Mouse (Mus musculus): ENCODE results near the gene Tfpi. TPM values are rescaled to one million over a fixed set of nuclear protein-coding genes. Genes with fewer than 3 reads are reported as not detected.

The Tfpi gene
- total and polyA plus RNA-seq, 3 experiments: 0.17 to 0.46 TPM; not detected in 1

GRCm38 (mm10) chr2:84498921-84499320 lies 22.3 kb upstream of the Tfpi start:
- dilution Hi-C loops (cut with MboI; ENCODE audit: extremely low pct_ligation_motif_present, extremely low pct_unique_long_range_greater_than_20kb, low sequenced_read_pairs) (no loop called here), in situ Hi-C loops (cut with MboI; ENCODE audit: low pct_ligation_motif_present, low pct_unique_long_range_greater_than_20kb, low sequenced_read_pairs) (no loop called here)
- H3K4me2 ChIP-seq (ENCODE audit: insufficient read depth, low read depth, poor library complexity, severe bottlenecking): no peak overlapping the region
- no peaks in the 10 kb centered on the region for H3K4me1 ChIP-seq (ENCODE audit: control insufficient read depth in 1 of 2, insufficient read depth in 2 of 2)
- TF ChIP-seq SMC3 (IDR thresholded peaks at IDR 0.05; ENCODE audit: low read depth, low read length) (no peak), NELFE (IDR thresholded peaks at IDR 0.05; ENCODE audit: low read depth, low read length) (no peak), MEF2A (IDR thresholded peaks at IDR 0.05; ENCODE audit: borderline replicate concordance, low read depth, low read length) (no peak), MAFK (IDR thresholded peaks at IDR 0.05; ENCODE audit: insufficient replicate concordance, low read length) (no peak), HCFC1 (IDR thresholded peaks at IDR 0.05; ENCODE audit: low read depth, low read length) (no peak), ETS1 (conservative IDR thresholded peaks at IDR 0.05; ENCODE audit: low read depth, low read length) (no peak), KAT2A (IDR thresholded peaks at IDR 0.05; ENCODE audit: insufficient replicate concordance, low read length) (no peak), MYC (IDR thresholded peaks at IDR 0.05; ENCODE audit: low read depth, low read length) (no peak), MAZ (IDR thresholded peaks at IDR 0.05; ENCODE audit: low read depth, low read length) (no peak)
- H3K9me3 ChIP-seq (replicated peaks; ENCODE audit: low read length): no peaks in the 10 kb centered on the region
- H3K4me3 ChIP-seq (replicated peaks in 1 of 3; ENCODE audit: low read depth in 2 of 3, low read length in 2 of 3, poor library complexity in 1 of 3): no peak overlapping the region
- H3K9ac ChIP-seq (ENCODE audit: insufficient read depth, low read depth): no peak overlapping the region
- no peak overlapping the region for H3K27ac ChIP-seq (ENCODE audit: insufficient read depth, low read depth)
- no peak for DNase-seq (ENCODE audit: extremely low read depth)
- H3K79me2 ChIP-seq (replicated peaks; ENCODE audit: control insufficient read depth, extremely low read depth, insufficient read depth, poor library complexity, severe bottlenecking): no peaks in the 10 kb centered on the region
- no peaks in the 10 kb centered on the region for H3K27me3 ChIP-seq (replicated peaks)
- no peaks in the 10 kb centered on the region for H3K36me3 ChIP-seq (replicated peaks in 1 of 2; ENCODE audit: control insufficient read depth in 1 of 2, insufficient read depth in 1 of 2, low read length in 1 of 2)

- TF ChIP-seq MAFK (IDR thresholded peaks at IDR 0.05; ENCODE audit: insufficient replicate concordance, low read length): no peak
- TF ChIP-seq SMC3 (IDR thresholded peaks at IDR 0.05; ENCODE audit: low read depth, low read length): no peak
- TF ChIP-seq ZC3H11A (IDR thresholded peaks at IDR 0.05; ENCODE audit: low read depth, low read length): no peak
- no peak for TF ChIP-seq ELF1 (IDR thresholded peaks at IDR 0.05; ENCODE audit: low read depth, low read length)
- TF ChIP-seq ZMIZ1 (IDR thresholded peaks at IDR 0.05; ENCODE audit: low read depth, low read length): no peak
- no peak for TF ChIP-seq PAX5 (IDR thresholded peaks at IDR 0.05; ENCODE audit: low read length)
- no peak for TF ChIP-seq RAD21 (IDR thresholded peaks at IDR 0.05; ENCODE audit: low read depth, low read length)
- TF ChIP-seq ZKSCAN1 (IDR thresholded peaks at IDR 0.05; ENCODE audit: borderline replicate concordance, low read depth, low read length): no peak
- no peak for TF ChIP-seq MYC (IDR thresholded peaks at IDR 0.05; ENCODE audit: low read depth, low read length)
- TF ChIP-seq HCFC1 (IDR thresholded peaks at IDR 0.05; ENCODE audit: low read depth, low read length): no peak
- no peak for TF ChIP-seq POLR2AphosphoS2 (IDR thresholded peaks at IDR 0.05; ENCODE audit: low read depth, low read length)
- TF ChIP-seq MEF2A (IDR thresholded peaks at IDR 0.05; ENCODE audit: borderline replicate concordance, low read depth, low read length): no peak
- no peak for TF ChIP-seq ETS1 (conservative IDR thresholded peaks at IDR 0.05; ENCODE audit: low read depth, low read length)
- no peak for TF ChIP-seq USF1 (IDR thresholded peaks at IDR 0.05; ENCODE audit: low read depth, low read length)
- TF ChIP-seq CHD2 (IDR thresholded peaks at IDR 0.05; ENCODE audit: low read length): no peak
- TF ChIP-seq JUN (IDR thresholded peaks at IDR 0.05; ENCODE audit: insufficient read depth, low read depth, low read length): no peak
- no peak for TF ChIP-seq EP300 (IDR thresholded peaks at IDR 0.05; ENCODE audit: low read length)
- TF ChIP-seq BHLHE40 (IDR thresholded peaks at IDR 0.05; ENCODE audit: low read depth, low read length): no peak
- TF ChIP-seq ZNF384 (IDR thresholded peaks at IDR 0.05; ENCODE audit: low read depth, low read length): no peak
- TF ChIP-seq GABPA (IDR thresholded peaks at IDR 0.05; ENCODE audit: insufficient replicate concordance, low read depth, low read length): no peak
- H3K4me1 ChIP-seq (ENCODE audit: control insufficient read depth in 1 of 2, insufficient read depth in 2 of 2): no peaks in the 10 kb centered on the region
- H3K27me3 ChIP-seq (replicated peaks): no peaks in the 10 kb centered on the region
- in situ Hi-C loops (cut with MboI; ENCODE audit: low pct_ligation_motif_present, low pct_unique_long_range_greater_than_20kb, low sequenced_read_pairs) (no loop called here), dilution Hi-C loops (cut with MboI; ENCODE audit: extremely low pct_ligation_motif_present, extremely low pct_unique_long_range_greater_than_20kb, low sequenced_read_pairs) (no loop called here)
- no peaks in the 10 kb centered on the region for H3K36me3 ChIP-seq (replicated peaks in 1 of 2; ENCODE audit: control insufficient read depth in 1 of 2, insufficient read depth in 1 of 2, low read length in 1 of 2)
- no peaks in the 10 kb centered on the region for H3K9me3 ChIP-seq (replicated peaks; ENCODE audit: low read length)
- H3K27ac ChIP-seq (ENCODE audit: insufficient read depth, low read depth): no peak overlapping the region
- no peak overlapping the region for H3K4me2 ChIP-seq (ENCODE audit: insufficient read depth, low read depth, poor library complexity, severe bottlenecking)
- DNase-seq (ENCODE audit: extremely low read depth): no peak
- no peak overlapping the region for H3K4me3 ChIP-seq (replicated peaks in 1 of 3; ENCODE audit: low read depth in 2 of 3, low read length in 2 of 3, poor library complexity in 1 of 3)
- H3K9ac ChIP-seq (ENCODE audit: insufficient read depth, low read depth): no peak overlapping the region
- H3K79me2 ChIP-seq (replicated peaks; ENCODE audit: control insufficient read depth, extremely low read depth, insufficient read depth, poor library complexity, severe bottlenecking): no peaks in the 10 kb centered on the region
Measured at GRCm38 (mm10) chr2:84495108-84495507, 18.5 kb upstream of the Tfpi start.

Data from CH12.LX (cell line).